Mouse (Mus musculus): ENCODE results near the gene Lrrc8b. TPM values are rescaled to one million over a fixed set of nuclear protein-coding genes. Genes with fewer than 3 reads are reported as not detected.
A peak's percentile ranks its signal among the peaks of the same experiment; 100 is the strongest.

Gene Lrrc8b
- 10 to 100 TPM; 62.8 to 66.4 TPM for total RNA-seq (2021)
- long read RNA-seq, experiment 1, partial matches to known transcripts = 6 of 21 reads
- long read RNA-seq, experiment 1, other reads (novel, unspliced or antisense) = 15 of 21 reads
- long read RNA-seq, experiment 2, full-length matches to known transcripts = 1 of 5 reads
- long read RNA-seq, experiment 2, partial matches to known transcripts = 1 of 5 reads
- long read RNA-seq, experiment 2, other reads (novel, unspliced or antisense) = 3 of 5 reads

GRCm38 (mm10) chr5:105415198-105415791 is at the start of gene Lrrc8b:
Gene Lrrc8b (plus strand): TSS chr5:105415775.
- peak; percentile 95 for DNase-seq

GRCm38 (mm10) chr5:105381482-105381881 is 34.1 kb upstream of the Lrrc8b start:
- no peak for DNase-seq

GRCm38 (mm10) chr5:105390346-105390745 is 25.2 kb upstream of the Lrrc8b start:
- no peak for DNase-seq

GRCm38 (mm10) chr5:105393731-105394130 is 21.8 kb upstream of the Lrrc8b start:
- DNase-seq = no peak

GRCm38 (mm10) chr5:105395188-105395587 is 20.4 kb upstream of the Lrrc8b start:
- DNase-seq = no peak

DNA sequence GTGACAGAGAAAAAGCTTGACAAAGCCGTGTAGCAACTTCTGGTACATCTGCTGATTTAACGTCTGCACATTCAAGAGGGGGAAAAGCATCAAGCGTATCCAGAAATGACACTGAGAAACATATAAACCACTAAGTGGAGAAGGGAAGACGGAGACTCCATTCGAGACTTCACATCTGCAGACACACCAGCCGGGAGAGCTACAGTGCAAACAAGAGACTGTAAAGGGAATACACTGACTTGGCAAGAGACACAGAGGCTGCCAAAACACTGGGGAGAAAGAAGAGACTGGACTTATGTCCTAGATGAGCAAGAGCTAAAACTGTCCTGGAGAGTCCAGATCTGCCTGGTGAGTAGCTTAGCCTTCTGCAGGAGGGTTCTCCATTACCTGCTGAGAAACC is 16.6 kb upstream of the Lrrc8b start:
- DNase-seq = no peak

- peak; percentile 78 for DNase-seq
Observed at GRCm38 (mm10) chr5:105399631-105400423, 15.7 kb upstream of the Lrrc8b start.

GRCm38 (mm10) chr5:105400424-105401375 is 14.9 kb upstream of the Lrrc8b start:
- no peak for DNase-seq

GRCm38 (mm10) chr5:105401536-105401935 is 14.0 kb upstream of the Lrrc8b start:
- DNase-seq = no peak

DNA sequence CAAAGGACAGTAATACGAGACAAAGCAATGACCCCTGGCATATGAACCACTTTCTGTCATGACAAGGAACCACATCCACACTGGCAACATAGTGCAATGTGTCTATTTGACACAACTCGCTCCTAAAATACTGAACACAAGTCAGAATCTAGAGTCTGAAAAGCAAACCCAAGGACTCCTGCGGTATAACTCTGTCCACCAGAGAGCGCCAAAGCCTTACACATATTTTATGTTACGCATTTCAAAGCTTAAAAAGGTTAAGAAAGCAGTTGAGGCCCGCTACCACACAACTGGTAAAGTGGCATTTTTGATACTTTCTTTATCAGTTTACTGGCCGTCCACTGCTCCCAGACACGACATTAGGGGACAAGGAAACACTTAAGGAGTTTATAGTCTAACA is 10.6 kb upstream of the Lrrc8b start:
- peak; percentile 84 for DNase-seq

DNA sequence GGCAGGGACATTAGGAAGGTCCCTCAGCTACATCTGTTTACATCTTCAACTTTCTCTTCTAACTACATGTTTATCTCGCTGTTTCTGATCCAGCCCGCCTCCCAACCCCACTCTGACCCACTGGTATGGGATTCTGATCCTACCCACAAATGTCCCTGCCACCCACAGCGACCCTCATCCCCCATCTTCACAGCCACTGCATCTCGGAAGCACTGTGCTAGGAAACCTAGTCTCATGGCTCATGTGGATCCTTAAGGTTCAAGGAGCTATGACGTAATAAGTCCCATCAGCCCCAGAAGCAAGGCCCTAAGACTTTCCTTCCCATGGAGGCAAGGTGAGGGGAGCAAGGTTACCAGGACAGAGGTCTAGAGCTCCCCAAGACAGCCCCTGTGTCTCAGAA is 7.9 kb upstream of the Lrrc8b start:
- DNase-seq = no peak

DNA sequence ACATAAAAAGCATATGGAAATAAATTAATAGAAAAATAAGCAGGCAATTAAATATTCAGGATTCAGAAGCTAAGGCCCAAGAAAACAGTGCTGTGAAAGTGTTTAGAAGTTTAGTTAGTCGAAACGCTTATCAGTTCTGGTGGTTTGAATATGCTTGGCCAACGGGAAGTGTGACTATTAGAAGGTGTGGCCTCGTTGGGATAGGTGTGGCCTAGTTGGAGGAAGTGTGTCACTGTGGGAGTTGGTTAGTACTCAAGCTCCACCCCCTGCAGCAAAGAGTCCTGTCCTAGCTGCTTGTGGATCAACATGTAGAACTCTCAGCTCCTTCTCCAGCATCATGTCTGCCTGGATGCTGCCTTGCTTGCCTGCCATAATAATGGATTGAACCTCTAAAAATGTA is 6.5 kb upstream of the Lrrc8b start:
- DNase-seq = no peak

DNA sequence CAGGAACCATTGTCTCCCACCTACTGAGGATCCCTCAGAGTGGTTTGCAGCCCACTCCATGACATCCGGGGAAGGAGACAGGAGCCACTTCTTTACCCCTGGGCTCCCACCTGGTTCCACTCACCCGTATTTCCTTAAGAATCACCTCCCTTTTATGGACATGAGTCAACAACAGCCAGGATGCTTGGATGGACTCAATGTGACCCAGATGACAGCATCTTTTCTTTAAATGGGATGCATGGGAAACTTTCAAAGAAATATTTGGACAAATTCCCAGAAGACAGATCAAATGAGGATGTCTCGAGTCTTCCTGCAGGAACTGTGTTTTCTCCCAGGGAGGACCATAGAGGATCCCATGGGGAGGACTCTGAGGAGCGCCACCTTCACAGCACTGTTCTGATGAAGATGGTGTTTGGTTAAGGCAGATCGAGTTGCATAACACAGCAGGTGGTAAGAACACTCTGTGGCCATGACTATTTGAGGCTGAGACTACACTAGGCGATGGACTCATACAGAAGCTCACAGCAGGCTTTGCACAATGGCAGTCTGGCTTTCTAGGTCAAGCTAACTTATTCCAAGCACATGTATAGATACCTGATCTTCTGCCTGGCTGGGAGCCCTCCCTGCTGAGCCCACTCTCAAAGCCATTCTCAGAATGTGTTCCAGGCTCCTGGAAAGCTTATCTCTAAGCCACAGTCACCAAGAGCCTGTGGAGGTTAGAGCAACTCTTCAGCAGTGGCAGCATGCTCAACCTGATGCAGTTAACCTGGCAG is 4.9 kb upstream of the Lrrc8b start:
- DNase-seq = no peak

- DNase-seq = no peak
Observed at GRCm38 (mm10) chr5:105411294-105411570, 4.3 kb upstream of the Lrrc8b start.

- DNase-seq = no peak
Observed at GRCm38 (mm10) chr5:105411768-105412167, 3.8 kb upstream of the Lrrc8b start.

- no peak for DNase-seq
Observed at GRCm38 (mm10) chr5:105412634-105413033, 2.9 kb upstream of the Lrrc8b start.

- DNase-seq = no peak
Observed at GRCm38 (mm10) chr5:105414341-105415120, 1.0 kb upstream of the Lrrc8b start.

GRCm38 (mm10) chr5:105415951-105416675 is 538 bp downstream of the Lrrc8b start:
- no peak for DNase-seq

DNA sequence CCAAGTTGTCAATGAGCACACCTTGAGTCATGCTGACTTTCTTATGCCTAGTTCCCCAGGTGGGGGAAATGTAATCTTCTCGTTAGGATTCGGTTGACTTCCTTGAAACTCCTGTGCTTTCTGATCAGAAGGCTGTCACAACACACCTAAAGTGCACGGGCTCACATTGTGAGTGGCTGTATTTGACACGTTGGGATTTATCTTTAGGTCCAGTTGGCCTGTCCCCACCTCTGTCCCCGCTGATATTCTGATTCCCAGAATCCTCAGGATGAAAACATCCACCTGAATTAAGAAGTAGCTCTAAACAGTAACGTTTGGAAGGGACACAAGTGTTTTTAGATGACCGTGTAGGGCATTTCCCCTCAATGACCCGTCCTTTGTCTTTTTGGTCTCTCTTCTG is 1.6 kb downstream of the Lrrc8b start:
- DNase-seq = no peak

DNA sequence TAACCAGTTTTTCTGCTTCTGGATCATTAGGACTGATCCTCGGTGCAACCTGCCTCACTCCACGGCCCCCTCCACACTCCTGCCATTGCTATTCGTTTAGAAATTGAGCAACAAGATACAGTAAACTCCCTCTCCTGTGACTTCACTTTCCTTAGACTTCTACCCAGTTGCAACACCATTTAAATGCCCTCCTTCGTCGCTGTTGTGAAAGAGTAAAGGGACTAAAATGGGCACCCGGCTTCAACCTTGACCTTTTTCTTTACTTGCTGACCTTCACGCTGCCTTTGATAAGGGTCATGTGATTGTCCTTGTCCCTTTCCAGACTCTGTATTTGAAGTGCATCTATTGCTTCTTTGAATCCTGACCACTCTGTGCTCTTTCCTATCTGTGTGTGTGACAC is 2.8 kb downstream of the Lrrc8b start:
- peak; percentile 71 for DNase-seq

All from adrenal gland, postnatal 10 days (tissue).